Mouse (Mus musculus) spleen, adult 2 months (tissue): Measurements from ENCODE around the gene Ppp1r14c. TPM values are rescaled to one million over a fixed set of nuclear protein-coding genes. Genes with fewer than 3 reads are reported as not detected.

Experiments
- DNase-seq, 2 experiments: peaks; one replicate each; pipeline versions ENCODE4 v3.0.0 to v3.0.0-alpha.2; 2012 to 2021; ENCODE audit warnings: low spot score in 2 of 2, low read depth in 1 of 2
- H3K27ac ChIP-seq: fragments of 200-500 bp; 2 replicates; pipeline ENCODE4 v1.5.1; 2012; ENCODE audit warnings: low read length, inconsistent platforms; ENCODE audit not compliant: insufficient read depth
- H3K27me3 ChIP-seq: fragments of 200-500 bp; 2 replicates; pipeline ENCODE4 v1.6.1; 2012; ENCODE audit warnings: mild to moderate bottlenecking, moderate library complexity, low read length, inconsistent platforms; ENCODE audit not compliant: control insufficient read depth, insufficient read depth
- H3K36me3 ChIP-seq: fragments of 200-500 bp; 2 replicates; pipeline ENCODE4 v1.6.1; 2012; ENCODE audit warnings: mild to moderate bottlenecking, low read length, inconsistent platforms; ENCODE audit not compliant: control insufficient read depth, insufficient read depth
- H3K4me1 ChIP-seq: fragments of 200-500 bp; 2 replicates; pipeline ENCODE4 v1.6.1; 2011; ENCODE audit warnings: inconsistent platforms; ENCODE audit not compliant: control insufficient read depth, insufficient read depth, insufficient read length
- H3K4me3 ChIP-seq: fragments of 200-500 bp; 2 replicates; pipeline ENCODE4 v1.5.1; 2011; ENCODE audit warnings: mild to moderate bottlenecking, inconsistent platforms; ENCODE audit not compliant: insufficient read depth, insufficient read length; ENCODE audit errors: extremely low read depth
- CTCF ChIP-seq: fragments of 200-500 bp; IDR thresholded peaks from 2 replicates; pipeline ENCODE4 v1.5.1; 2011; ENCODE audit warnings: mild to moderate bottlenecking, inconsistent platforms; ENCODE audit not compliant: insufficient read depth, insufficient read length, insufficient replicate concordance; ENCODE audit errors: extremely low read depth
- POLR2A ChIP-seq: fragments of 200-500 bp; IDR thresholded peaks from 2 replicates; pipeline ENCODE4 v1.6.1; 2011; ENCODE audit warnings: low read depth, low read length, inconsistent platforms
- WGBS: fragments of 180-500 bp; shearing (Covaris S2); methylation state at CpG from one replicate; pipeline ENCODE4 v1.1.7; 2018; 5-methylcytosine and 5-hydroxymethylcytosine counted together
- polyA plus RNA-seq: library from polyadenylated mRNA; depleted of rRNA; stranded (reverse); fragments of >200 nt; gene quantifications from 2 replicates; pipeline ENCODE4 v1.2.3, GENCODE M21; 2012

Ppp1r14c gene
- polyA plus RNA-seq, 1 experiment = not detected

DNA sequence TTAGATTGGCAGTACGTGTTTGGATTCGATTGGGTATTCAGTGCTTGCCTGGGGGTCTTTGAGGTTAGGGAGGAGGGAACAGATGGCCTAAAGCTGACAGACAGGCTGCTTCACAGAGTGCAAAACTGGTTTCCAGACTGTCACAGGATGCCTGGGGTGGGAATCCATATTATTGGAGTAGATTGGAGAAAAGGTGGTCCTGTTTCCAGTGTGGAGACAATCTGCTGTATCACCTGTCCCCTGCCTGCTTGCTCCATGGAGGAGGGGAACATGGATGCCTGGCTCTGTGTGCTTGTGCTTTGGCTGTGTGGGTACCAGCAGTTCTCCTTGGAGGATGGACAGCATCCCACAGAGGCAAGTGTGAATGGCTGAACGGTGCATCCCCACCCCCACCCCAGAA lies 45.4 kb downstream of the Ppp1r14c start:
- Histone ChIP-seq H3K4me3 (no peak overlapping the region), H3K36me3 (no peaks in the 10 kb centered on the region), H3K4me1 (no peaks in the 10 kb centered on the region), H3K27me3 (no peaks in the 10 kb centered on the region), H3K27ac (no peak overlapping the region)
- TF ChIP-seq POLR2A = no peak
- no peak for TF ChIP-seq CTCF
- 83% methylated on average over 3 of the region's 3 CpGs for WGBS
- DNase-seq = no peak

DNA sequence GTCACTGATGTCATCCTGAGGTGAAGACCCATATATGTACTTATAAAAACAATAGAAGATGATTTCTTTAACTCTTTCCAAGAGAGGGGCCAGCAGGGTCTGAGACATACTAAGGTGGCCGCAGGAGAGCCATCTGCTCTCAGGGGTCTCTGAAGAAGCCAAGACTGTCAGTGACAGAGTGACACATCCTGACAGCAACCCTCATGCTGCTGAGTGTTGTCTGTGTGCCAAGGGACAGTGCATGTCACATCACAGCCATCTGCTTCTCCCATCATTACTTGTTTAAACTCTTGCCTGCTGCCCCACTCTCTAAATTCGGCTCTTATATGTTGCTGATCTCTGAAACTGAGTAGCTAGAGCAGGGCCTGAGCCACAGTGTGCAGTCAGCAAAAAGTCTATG lies 45.8 kb downstream of the Ppp1r14c start:
- H3K4me3 ChIP-seq = no peak overlapping the region
- H3K27ac ChIP-seq = no peak overlapping the region
- no peaks in the 10 kb centered on the region for H3K27me3 ChIP-seq
- TF ChIP-seq CTCF (no peak), POLR2A (no peak)
- WGBS = 41% methylated on average over 2 of the region's 2 CpGs
- no peak for DNase-seq
- no peaks in the 10 kb centered on the region for H3K4me1 ChIP-seq
- H3K36me3 ChIP-seq = no peaks in the 10 kb centered on the region

DNA sequence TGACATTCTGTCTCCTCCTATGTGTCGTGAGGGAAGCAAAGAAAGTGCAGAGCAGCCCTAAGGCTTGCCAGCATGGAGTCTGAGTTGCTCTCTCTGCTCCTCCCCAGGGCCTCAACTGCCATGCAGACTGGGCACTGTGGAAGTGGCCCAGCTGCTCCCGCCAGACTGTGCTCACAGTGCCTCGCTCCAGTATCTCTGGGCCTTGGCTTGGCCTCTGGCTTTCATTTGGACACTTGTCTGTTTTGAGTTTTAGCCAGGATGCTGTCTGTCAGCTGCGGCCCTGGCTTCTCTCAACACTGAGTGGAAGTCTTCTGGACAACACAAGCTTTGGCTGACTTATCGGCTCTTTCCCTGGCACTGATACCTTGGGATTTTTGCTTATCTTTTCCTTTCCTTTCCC lies 49.0 kb downstream of the Ppp1r14c start:
- WGBS = 90% methylated on average over 5 of the region's 5 CpGs
- H3K36me3 ChIP-seq = no peaks in the 10 kb centered on the region

DNA sequence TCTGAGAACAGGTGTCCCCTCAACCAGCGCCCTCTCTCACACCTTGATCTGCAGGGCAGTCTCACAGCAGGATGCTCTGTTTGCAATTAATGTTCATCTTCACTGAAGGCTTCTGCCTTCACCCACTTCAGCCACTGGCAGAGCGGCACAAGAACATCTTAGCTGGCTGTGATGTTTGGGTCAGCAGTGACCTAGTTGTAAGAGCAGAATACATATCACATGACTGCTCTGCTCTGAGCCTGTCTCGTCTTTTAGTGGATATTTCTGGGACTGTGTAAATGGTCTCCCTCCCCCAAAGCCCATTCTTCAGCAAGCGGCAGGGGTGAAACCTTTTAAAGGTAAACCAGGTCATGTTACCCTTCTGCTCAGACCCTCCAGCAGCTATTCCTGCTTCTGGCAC lies 50.7 kb downstream of the Ppp1r14c start:
- WGBS = 85% methylated on average over 4 of the region's 4 CpGs
- no peak overlapping the region for H3K4me3 ChIP-seq
- no peaks in the 10 kb centered on the region for H3K27me3 ChIP-seq
- no peaks in the 10 kb centered on the region for H3K4me1 ChIP-seq
- H3K36me3 ChIP-seq = no peaks in the 10 kb centered on the region
- TF ChIP-seq CTCF (no peak), POLR2A (no peak)
- no peak for DNase-seq
- no peak overlapping the region for H3K27ac ChIP-seq

More for the DNA sequence above, 49.0 kb downstream of the Ppp1r14c start:
- no peaks in the 10 kb centered on the region for H3K27me3 ChIP-seq
- DNase-seq = no peak
- H3K27ac ChIP-seq = no peak overlapping the region
- no peak overlapping the region for H3K4me3 ChIP-seq
- TF ChIP-seq POLR2A (no peak), CTCF (no peak)
- H3K4me1 ChIP-seq = no peaks in the 10 kb centered on the region

DNA sequence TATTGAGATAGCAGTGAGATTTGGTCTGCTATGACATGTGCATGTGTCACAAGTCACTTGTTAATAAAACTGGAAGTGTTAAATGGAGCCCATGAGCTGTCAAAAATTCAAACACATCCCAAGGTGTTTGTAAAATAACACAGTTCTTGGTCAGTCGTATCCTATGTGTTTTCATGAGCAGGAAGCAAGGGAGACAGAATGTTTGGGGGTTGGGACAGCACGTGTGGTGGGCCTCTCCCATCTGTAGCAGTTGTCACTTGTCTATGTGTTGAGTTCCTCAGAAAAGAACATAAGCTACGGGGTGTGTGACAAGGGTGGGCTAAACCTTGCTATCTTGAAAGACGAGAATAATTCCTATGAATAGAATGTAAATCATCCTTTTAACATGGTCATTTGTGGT lies 51.6 kb downstream of the Ppp1r14c start:
- no peaks in the 10 kb centered on the region for H3K36me3 ChIP-seq
- DNase-seq = no peak
- H3K4me1 ChIP-seq = no peaks in the 10 kb centered on the region
- no peak for TF ChIP-seq POLR2A
- no peak for TF ChIP-seq CTCF
- WGBS = 62% methylated on average over 4 of the region's 4 CpGs
- no peaks in the 10 kb centered on the region for H3K27me3 ChIP-seq
- H3K4me3 ChIP-seq = no peak overlapping the region
- H3K27ac ChIP-seq = no peak overlapping the region

DNA sequence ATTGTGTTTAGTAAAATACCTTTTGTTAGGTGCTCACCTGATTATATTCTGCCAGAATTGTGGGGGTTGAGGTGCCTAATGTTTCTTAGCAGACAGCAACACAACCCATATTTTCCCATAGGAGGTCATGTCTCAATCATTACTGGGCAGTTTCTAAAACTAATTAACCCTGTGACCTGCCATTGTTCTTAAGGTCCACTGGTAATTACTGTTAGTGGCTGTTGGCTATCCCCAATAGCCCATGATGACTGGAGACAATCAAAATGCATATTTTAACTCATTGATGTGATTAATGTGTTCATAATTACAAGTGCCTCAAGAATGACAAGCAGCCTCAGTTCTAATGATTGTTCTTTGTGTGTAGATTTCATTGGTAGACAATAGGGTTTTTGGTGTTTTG lies 58.2 kb downstream of the Ppp1r14c start:
- DNase-seq = no peak
- Histone ChIP-seq H3K4me3 (no peak overlapping the region), H3K27me3 (no peaks in the 10 kb centered on the region), H3K4me1 (no peaks in the 10 kb centered on the region), H3K27ac (no peak overlapping the region), H3K36me3 (no peaks in the 10 kb centered on the region)
- no peak for TF ChIP-seq POLR2A
- no peak for TF ChIP-seq CTCF

DNA sequence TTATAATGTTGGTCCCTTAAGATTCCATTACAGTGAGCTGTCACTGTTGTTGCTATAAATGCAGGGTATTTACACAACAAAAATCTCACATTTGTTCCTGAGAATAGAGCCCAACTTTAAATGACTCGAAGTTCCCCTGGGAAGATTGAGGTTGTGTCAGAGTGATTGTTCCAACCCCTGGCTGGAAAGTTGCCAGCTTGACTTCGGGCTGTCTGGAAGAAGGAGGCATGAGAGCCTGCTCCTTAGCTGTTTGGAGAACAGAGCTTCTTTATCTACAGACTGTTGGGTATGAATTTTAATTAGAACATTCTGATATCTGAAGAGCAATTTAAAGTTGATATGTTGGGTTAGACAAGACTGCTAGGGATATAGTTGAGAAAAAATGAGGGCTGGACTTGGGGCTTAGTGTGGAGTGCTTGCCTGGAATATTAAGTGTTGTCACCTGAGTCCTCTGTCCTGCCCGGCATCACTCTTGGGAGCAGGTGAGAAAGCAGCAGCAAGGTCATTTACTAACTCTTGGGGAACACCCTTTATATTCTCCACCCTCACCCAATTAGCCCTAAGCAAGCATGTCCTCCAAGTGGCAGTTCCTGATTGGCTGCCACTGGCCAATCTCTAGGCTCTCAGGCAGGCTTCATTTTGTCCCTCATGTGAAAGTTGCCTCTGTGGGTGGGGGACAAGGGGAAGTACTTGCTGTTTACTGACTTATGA lies 62.0 kb downstream of the Ppp1r14c start:
- DNase-seq = no peak

More for the DNA sequence above, 62.0 kb downstream of the Ppp1r14c start:
- H3K27me3 ChIP-seq = no peaks in the 10 kb centered on the region
- no peaks in the 10 kb centered on the region for H3K4me1 ChIP-seq
- no peak for TF ChIP-seq POLR2A
- TF ChIP-seq CTCF = no peak
- no peak overlapping the region for H3K4me3 ChIP-seq
- H3K36me3 ChIP-seq = no peaks in the 10 kb centered on the region
- 72% methylated on average over 3 of the region's 3 CpGs for WGBS
- no peak overlapping the region for H3K27ac ChIP-seq
